Mouse (Mus musculus) splenic B cell, adult 2 months (primary cell): ENCODE data around the gene Fto.

Experiments used
- DNase-seq: peaks from one replicate; pipeline ENCODE4 v3.0.0-alpha.2; 2011; ENCODE audit warnings: low read depth, low spot score
- H3K27me3 ChIP-seq: 2 replicates; pipeline ENCODE4 v1.6.1; 2012; ENCODE audit warnings: mild to moderate bottlenecking, low read length, moderate library complexity, mixed read lengths; ENCODE audit not compliant: control insufficient read depth, poor library complexity, insufficient read depth, severe bottlenecking
- H3K36me3 ChIP-seq: 2 replicates; pipeline ENCODE4 v1.6.1; 2012; ENCODE audit warnings: mild to moderate bottlenecking, low read length, moderate library complexity, mixed read lengths; ENCODE audit not compliant: control insufficient read depth, poor library complexity, insufficient read depth, severe bottlenecking

Fto gene

GRCm38 (mm10) chr8:91494501-91495259 is 181.4 kb downstream of the Fto start:
- no peak for DNase-seq
- Histone ChIP-seq H3K36me3 (no peaks in the 10 kb centered on the region), H3K27me3 (no peaks in the 10 kb centered on the region)

- Histone ChIP-seq H3K27me3 (no peaks in the 10 kb centered on the region), H3K36me3 (no peaks in the 10 kb centered on the region)
- DNase-seq: no peak
Measured at GRCm38 (mm10) chr8:91495260-91495601, 181.9 kb downstream of the Fto start.

DNA sequence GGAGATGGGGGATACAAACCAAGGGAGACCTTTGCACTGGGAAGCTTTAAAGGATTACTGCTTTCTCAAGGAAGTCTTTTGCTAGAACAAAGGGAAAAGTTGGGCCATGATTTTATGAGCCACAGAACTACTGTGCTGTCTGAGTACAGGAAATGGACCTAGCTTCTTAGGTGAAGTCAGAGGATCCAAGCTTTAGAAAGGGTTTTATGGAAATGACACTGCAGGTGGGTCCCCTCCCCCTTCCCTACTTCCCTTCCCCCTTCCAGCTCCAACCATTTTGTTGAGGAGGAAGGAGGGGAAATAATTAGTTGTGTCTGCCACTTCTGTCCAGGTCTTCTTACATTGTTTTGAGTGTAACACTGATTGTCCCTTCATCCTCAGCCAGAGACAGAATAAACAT is 182.7 kb downstream of the Fto start:
- no peaks in the 10 kb centered on the region for H3K27me3 ChIP-seq
- H3K36me3 ChIP-seq: no peaks in the 10 kb centered on the region
- DNase-seq: no peak

- no peak for DNase-seq
Measured at GRCm38 (mm10) chr8:91496936-91497335, 183.6 kb downstream of the Fto start.

GRCm38 (mm10) chr8:91498611-91499010 is 185.3 kb downstream of the Fto start:
- Histone ChIP-seq H3K27me3 (no peaks in the 10 kb centered on the region), H3K36me3 (no peaks in the 10 kb centered on the region)
- no peak for DNase-seq

More at GRCm38 (mm10) chr8:91496936-91497335, 183.6 kb downstream of the Fto start:
- no peaks in the 10 kb centered on the region for H3K27me3 ChIP-seq
- no peaks in the 10 kb centered on the region for H3K36me3 ChIP-seq

- H3K36me3 ChIP-seq: no peaks in the 10 kb centered on the region
- no peaks in the 10 kb centered on the region for H3K27me3 ChIP-seq
- DNase-seq: no peak
Measured at GRCm38 (mm10) chr8:91499303-91499702, 186.0 kb downstream of the Fto start.

- Histone ChIP-seq H3K36me3 (no peaks in the 10 kb centered on the region), H3K27me3 (no peaks in the 10 kb centered on the region)
Measured at GRCm38 (mm10) chr8:91501960-91502600, 188.8 kb downstream of the Fto start.

DNA sequence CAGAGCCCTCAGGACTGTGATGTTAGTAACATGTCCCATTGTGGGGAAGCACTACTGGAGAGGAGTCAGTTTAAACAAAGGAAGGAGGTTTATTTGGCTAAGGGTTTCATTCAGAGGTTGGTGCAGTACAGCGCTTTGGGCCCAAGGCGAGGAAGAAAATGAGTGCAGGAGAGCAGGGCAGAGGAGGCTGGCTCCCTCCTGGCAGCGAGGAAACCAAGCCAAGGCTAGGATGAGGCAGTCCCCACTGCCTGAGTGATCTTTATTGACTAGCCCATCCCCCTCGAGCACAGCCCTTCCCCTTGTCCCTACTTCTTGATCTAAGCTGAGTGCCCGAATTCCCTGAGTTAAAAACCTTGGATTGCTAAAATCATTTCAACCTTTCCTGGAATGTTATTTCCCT is 189.5 kb downstream of the Fto start:
- Histone ChIP-seq H3K36me3 (no peaks in the 10 kb centered on the region), H3K27me3 (no peaks in the 10 kb centered on the region)
- no peak for DNase-seq

More at GRCm38 (mm10) chr8:91501960-91502600, 188.8 kb downstream of the Fto start:
- DNase-seq: no peak

DNA sequence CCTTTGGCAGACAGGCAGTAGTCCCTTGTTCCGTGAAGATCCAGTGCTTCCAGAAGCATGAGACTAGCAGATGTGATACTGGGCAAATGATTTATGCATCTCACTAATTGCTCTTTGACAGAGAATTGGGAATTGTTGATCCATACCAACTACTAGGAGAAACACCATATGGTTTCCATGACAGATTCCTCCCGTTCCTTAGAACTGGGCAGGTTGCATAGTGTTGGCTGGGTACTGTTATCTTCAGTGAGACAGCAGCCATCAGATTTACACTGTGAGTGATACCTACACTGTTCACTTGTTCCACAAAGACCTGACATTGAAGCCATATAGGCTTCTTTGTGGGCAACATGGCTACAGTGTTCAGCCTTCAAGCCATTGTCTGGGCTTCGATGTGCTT is 191.0 kb downstream of the Fto start:
- DNase-seq: no peak
- Histone ChIP-seq H3K27me3 (no peaks in the 10 kb centered on the region), H3K36me3 (no peaks in the 10 kb centered on the region)

DNA sequence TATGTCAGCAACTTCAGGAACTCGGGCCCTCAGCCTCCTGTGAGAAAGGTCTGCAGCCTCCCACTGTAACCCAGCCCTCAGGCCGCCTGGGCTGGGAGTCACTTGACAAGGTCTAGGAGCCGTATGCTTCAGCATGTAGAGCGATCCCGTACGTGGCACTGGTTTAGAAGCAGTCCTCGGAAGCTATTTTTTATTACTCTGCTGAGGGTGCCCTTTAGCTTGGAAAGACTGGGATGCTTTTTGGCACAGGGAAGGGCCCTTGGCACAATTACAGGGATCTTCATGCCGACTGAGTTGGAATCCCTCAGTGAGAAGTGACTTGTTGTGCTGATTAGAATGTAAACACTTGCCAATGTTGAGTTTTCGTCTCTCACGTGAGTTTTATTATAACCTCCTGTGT is 191.6 kb downstream of the Fto start:
- Histone ChIP-seq H3K36me3 (no peaks in the 10 kb centered on the region), H3K27me3 (no peaks in the 10 kb centered on the region)
- DNase-seq: no peak

DNA sequence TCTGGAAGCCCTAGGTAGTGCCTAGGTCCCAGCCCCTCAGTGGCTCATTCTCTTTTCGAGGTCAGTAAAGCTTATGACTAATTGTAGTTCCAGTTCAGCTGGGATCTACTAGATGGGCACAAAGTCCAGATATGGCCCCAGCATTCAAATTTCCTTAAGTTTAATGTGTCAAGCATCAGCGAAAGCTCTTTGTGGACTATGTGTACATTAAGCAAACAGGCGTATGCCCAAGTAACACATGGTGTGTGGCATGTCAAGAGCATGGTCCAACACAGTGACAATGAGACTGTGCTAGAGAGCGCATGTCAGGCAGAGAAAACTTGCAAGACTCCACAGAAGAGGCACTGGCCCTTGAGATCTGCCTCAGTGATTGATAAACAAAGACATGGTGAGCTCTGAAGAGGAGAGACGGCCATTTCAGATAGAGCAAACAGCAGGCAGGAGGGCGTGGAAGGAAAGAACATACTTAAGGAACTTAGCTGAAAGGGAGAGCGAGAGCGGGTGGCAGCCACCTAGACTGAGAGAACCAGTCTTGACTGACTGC is 192.2 kb downstream of the Fto start:
- DNase-seq: no peak
- H3K27me3 ChIP-seq: no peaks in the 10 kb centered on the region
- H3K36me3 ChIP-seq: no peaks in the 10 kb centered on the region

GRCm38 (mm10) chr8:91505997-91506672 is 192.8 kb downstream of the Fto start:
- DNase-seq: no peak
- no peaks in the 10 kb centered on the region for H3K27me3 ChIP-seq
- H3K36me3 ChIP-seq: no peaks in the 10 kb centered on the region

- DNase-seq: no peak
- H3K27me3 ChIP-seq: no peaks in the 10 kb centered on the region
- no peaks in the 10 kb centered on the region for H3K36me3 ChIP-seq
Measured at GRCm38 (mm10) chr8:91506682-91507257, 193.4 kb downstream of the Fto start.

- no peaks in the 10 kb centered on the region for H3K27me3 ChIP-seq
- DNase-seq: no peak
- H3K36me3 ChIP-seq: no peaks in the 10 kb centered on the region
Measured at GRCm38 (mm10) chr8:91507681-91508097, 194.4 kb downstream of the Fto start.

DNA sequence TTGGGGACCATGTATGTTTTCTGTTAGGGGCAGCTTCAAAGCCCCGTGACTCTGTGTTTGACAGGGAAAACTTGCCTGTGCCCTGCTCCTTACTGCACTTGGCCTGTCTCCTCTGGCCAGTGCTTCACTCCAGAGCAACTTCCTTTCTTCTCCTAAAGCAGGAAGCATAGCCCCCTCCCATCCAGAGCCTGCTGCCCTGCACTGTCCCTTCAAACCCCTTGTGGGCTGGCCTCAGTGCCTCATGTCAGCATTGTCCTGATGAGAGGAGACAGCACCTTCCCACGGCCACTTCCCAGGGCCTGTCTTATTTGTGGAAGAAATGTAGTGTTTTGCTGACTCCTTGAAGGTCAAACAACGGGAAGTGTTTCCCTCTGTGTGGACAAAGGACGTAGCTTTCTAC is 195.0 kb downstream of the Fto start:
- no peaks in the 10 kb centered on the region for H3K36me3 ChIP-seq
- H3K27me3 ChIP-seq: no peaks in the 10 kb centered on the region
- no peak for DNase-seq
